Mouse (Mus musculus): ENCODE measurements around the gene Sult1a1. TPM values are rescaled to one million over a fixed set of nuclear protein-coding genes. Genes with fewer than 3 reads are reported as not detected.

Gene Sult1a1
- 1.3 TPM for polyA plus RNA-seq (2017; shearing (Covaris generic))

DNA sequence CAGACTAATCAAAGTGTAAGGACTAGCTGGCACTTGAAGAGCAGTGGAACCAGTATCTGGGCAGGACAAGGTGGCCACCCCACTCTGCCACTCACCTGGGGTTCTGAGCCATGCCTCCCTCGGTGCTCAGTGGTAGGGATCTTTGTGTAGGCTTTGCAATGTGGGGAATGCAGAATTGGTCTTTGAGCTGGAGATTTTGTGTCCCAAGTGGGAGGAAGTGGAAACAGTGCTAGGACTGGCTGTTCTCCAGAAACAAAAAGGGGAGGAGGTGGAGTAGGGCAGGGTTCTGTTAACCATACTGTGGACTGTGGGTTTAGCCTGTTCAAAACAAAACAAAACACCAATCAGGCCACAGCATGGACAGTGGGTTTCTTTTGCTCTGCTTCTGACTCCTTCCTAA is at the start of gene Sult1a1:
Sult1a1 (minus strand) TSS at position 226 of the 400 bp plus-strand sequence.

DNA sequence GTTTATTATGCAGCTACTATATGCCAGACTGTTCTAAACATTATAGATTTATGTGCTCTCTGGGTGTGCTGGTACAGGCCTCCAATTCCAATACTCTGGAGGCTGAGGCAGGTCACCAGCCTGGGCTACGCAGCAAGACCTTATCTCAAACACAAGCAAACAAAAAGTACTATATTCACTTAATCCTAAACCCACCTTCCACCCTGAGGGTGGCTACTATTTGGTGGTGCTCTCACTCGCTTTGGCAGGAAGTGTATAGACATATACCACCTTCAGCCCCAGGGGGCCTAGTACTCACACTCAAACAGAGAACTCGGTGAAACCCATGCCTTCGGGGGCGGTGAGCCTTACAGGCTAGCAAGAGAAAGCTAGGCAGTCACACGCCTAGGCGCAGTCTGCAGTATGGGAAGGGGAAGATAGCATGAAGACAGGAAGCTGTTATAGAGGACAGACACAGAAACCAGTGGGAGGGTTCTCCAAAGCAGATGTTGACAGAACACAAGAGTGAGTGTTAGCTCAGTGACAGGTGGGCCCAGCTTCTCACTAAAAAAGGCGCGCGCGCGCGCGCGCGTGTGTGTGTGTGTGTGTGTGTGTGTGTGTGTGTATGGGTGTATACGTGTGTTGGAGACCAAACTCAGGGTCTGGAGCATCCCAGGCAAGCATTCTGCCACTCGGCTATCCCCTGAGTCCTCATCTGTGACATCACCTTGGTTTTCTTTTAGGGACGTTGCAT is 31.4 kb upstream of the Sult1a1 start, which contains the start of gene Coro1a:
Coro1a (minus strand) TSS at position 346 of the 733 bp plus-strand sequence.

DNA sequence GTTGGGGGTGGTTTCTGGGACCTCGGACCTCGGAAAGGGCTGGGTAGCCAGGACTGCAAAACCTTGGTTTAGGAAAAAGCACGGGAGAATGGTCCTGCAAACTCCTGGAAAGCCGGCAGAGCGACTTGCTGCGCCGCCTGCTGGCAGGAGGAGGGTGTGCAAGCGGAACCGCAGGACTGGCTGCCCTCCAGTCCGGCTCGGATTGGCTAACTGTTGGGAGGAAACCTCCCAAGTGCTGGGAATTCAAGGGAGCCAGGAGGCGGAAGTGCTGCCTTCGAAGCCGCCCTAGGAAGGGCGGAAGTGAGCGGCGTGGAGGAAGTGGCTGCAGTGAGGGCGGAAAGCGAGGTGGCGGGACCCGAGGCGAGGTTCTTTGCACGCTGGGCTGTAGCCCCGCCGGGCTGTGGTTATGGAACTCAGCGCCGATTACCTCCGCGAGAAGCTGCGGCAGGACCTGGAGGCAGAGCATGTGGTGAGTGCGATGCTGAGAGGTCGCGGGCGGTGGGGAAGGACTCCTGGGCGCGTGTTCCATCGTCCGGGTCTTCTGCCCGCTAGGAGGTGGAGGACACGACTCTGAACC is 19.5 kb upstream of the Sult1a1 start, which contains the start of gene Slx1b:
Slx1b (minus strand) TSS at position 154 of the 577 bp plus-strand sequence.

DNA sequence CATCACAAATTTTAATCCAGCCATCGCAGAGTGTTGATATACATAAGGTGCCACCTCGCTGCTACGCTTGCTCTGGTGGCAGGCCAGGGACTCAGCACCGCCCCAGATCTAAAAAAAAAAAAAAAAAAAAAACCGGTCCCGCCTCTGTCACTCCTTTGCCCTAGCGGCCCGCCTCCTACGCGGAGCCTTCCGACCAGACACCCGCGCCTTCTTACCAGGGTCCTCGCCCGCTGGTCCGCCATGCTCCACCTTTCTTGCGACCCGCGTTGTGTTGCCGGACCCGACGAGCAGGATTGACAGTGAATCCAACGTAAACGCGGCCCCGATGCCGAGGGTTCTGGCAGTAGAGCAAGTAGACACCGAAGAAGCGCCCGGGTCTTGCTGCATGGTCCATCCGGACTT is 19.0 kb upstream of the Sult1a1 start, which contains the start of gene Bola2:
Bola2 (plus strand) TSS at position 192 of the 402 bp plus-strand sequence.

DNA sequence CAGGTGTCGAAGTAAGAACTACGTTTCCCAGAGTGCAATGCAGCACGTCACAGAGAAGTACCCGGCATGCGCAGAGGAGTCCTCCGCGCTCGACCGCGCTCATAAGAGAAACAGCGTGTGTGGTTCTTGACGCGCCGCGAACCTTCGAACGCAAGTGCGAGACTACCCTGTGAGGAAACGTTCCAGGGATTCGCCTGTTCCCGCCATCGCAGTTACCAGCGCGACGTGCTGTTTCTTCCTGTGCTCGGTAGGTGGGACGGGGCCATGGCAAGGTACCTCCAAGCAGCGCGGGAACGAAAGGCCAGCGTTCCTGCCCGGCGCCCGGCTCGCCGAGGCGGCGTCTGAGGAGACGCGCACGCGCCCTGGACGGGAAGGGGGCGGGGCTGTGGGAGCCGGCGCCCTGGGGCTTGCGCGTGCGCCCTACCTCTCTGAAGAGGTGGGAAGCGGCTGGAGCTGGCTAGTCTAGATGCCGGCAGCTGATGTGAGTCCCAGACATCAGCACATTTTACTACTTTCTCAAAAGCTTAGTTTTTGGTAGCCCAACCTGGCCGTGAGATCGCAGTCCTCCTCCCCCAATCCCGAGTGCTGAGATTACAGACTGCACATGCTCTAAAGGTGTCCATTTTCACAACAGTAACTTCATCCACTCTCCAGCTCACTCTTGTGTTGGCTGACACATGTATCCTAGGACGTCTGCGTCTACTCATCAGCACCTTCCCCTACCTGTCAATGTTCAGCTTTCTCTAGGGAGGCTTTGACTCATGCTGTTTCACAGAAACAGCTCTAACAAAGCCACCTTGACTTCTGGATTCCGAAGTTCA is 26.8 kb downstream of the Sult1a1 start, which contains the start of gene Sgf29:
Sgf29 (plus strand) TSS at position 79 of the 821 bp plus-strand sequence.

DNA sequence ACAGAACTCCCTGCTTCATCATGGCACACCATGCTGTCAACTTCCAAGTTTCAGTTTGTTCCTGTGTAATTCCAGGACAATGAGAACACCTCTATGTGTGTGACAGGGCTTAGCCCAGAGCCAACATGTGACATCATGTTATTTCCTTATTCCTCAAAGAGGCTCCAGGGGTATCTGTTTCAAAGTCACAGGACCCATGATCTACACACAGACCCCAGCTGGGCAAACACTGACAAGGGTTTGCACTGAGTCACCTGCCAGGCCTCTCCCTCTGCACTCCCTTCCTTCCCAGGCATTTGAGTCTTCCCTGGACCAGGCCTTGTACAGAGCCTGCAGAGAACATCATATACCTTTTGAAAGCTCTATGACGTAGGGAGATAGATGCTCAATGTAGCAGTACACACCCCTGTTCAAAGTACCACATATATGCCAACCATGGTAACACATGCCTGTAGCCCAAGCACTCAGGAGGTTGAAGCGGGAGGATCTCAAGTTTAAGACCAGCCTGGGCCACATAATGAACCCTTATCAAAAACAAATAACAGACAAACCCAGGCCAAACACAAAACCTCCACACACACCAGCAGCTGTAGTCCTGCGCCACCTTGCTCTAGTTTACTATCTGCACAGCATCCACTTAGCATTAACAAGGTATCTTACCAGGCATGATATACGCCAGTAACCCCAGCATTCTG is 45.3 kb downstream of the Sult1a1 start, which contains the start of gene Nupr1:
Nupr1 (minus strand) TSS at position 38 of the 695 bp plus-strand sequence.

Other genes with a start within 250 kb of the Sult1a1 start
- 70.8 TPM for gene Rabep2, start 247.7 kb downstream of the Sult1a1 start, polyA plus RNA-seq (2017; shearing (Covaris generic))
- 0.24 TPM for gene Atp2a1, start 213.3 kb downstream of the Sult1a1 start, polyA plus RNA-seq (2017; shearing (Covaris generic))
- 43.4 TPM for gene Sh2b1, start 201.0 kb downstream of the Sult1a1 start, polyA plus RNA-seq (2017; shearing (Covaris generic))
- gene Tufm, start 189.1 kb downstream of the Sult1a1 start, polyA plus RNA-seq (2017; shearing (Covaris generic)): 130 TPM
- 36.5 TPM for gene Atxn2l, start 173.0 kb downstream of the Sult1a1 start, polyA plus RNA-seq (2017; shearing (Covaris generic))
- 223 TPM for gene Eif3c, start 110.0 kb downstream of the Sult1a1 start, polyA plus RNA-seq (2017; shearing (Covaris generic))
- gene Apobr, start 91.5 kb downstream of the Sult1a1 start, polyA plus RNA-seq (2017; shearing (Covaris generic)): 3.6 TPM
- gene Cln3, start 90.6 kb downstream of the Sult1a1 start, polyA plus RNA-seq (2017; shearing (Covaris generic)): 123 TPM
- not detected for gene Il27, start 81.5 kb downstream of the Sult1a1 start, polyA plus RNA-seq (2017; shearing (Covaris generic))
- not detected for gene Nupr1, start 45.6 kb downstream of the Sult1a1 start, polyA plus RNA-seq (2017; shearing (Covaris generic))
- 107 TPM for gene Sgf29, start 27.1 kb downstream of the Sult1a1 start, polyA plus RNA-seq (2017; shearing (Covaris generic))
- gene Bola2, start 19.0 kb upstream of the Sult1a1 start, polyA plus RNA-seq (2017; shearing (Covaris generic)): 125 TPM
- 10.3 TPM for gene Slx1b, start 19.4 kb upstream of the Sult1a1 start, polyA plus RNA-seq (2017; shearing (Covaris generic))
- gene Coro1a, start 31.4 kb upstream of the Sult1a1 start, polyA plus RNA-seq (2017; shearing (Covaris generic)): 3,429 TPM
- 33.0 TPM for gene Mapk3, start 83.2 kb upstream of the Sult1a1 start, polyA plus RNA-seq (2017; shearing (Covaris generic))
- gene Gdpd3, start 89.9 kb upstream of the Sult1a1 start, polyA plus RNA-seq (2017; shearing (Covaris generic)): 1.9 TPM
- 379 TPM for gene Ypel3, start 100.5 kb upstream of the Sult1a1 start, polyA plus RNA-seq (2017; shearing (Covaris generic))
- 4.7 TPM for gene Tbx6, start 105.1 kb upstream of the Sult1a1 start, polyA plus RNA-seq (2017; shearing (Covaris generic))
- 458 TPM for gene Ppp4c, start 116.1 kb upstream of the Sult1a1 start, polyA plus RNA-seq (2017; shearing (Covaris generic))
- not detected for gene Fam57b, start 121.2 kb upstream of the Sult1a1 start, polyA plus RNA-seq (2017; shearing (Covaris generic))
- gene 4930451I11Rik, start 155.2 kb upstream of the Sult1a1 start, polyA plus RNA-seq (2017; shearing (Covaris generic)): not detected
- gene Doc2a, start 171.0 kb upstream of the Sult1a1 start, polyA plus RNA-seq (2017; shearing (Covaris generic)): not detected
- 18.3 TPM for gene Hirip3, start 185.5 kb upstream of the Sult1a1 start, polyA plus RNA-seq (2017; shearing (Covaris generic))
- gene Ino80e, start 185.9 kb upstream of the Sult1a1 start, polyA plus RNA-seq (2017; shearing (Covaris generic)): 103 TPM
- 71.5 TPM for gene Taok2, start 208.3 kb upstream of the Sult1a1 start, polyA plus RNA-seq (2017; shearing (Covaris generic))
- gene Tmem219, start 246.5 kb upstream of the Sult1a1 start, polyA plus RNA-seq (2017; shearing (Covaris generic)): 50.5 TPM

Measured in inflammation-experienced regulatory T-cells, adult 16 weeks (primary cell).